Mouse (Mus musculus) central nervous system, embryonic 11.5 days (tissue): ENCODE data around the gene Dok4. TPM values are rescaled to one million over a fixed set of nuclear protein-coding genes. Genes with fewer than 3 reads are reported as not detected.

Experiments used
- polyA plus RNA-seq: library from polyadenylated mRNA; depleted of rRNA; stranded (reverse); fragments of >200 nt; gene quantifications from 2 replicates; pipeline ENCODE4 v1.2.3, GENCODE M21; 2012; rRNA removed

The Dok4 gene
- 15.2 and 21.9 TPM in 2 replicates for polyA plus RNA-seq

GRCm38 (mm10) chr8:94876197-94876730 lies at the start of gene Dok4:
Gene Dok4, minus strand, starts transcription at chr8:94876330.

GRCm38 (mm10) chr8:94923405-94923804 lies 47.3 kb upstream of the Dok4 start, which contains the start of gene Adgrg5:
Gene Adgrg5, plus strand, starts transcription at chr8:94923694.

GRCm38 (mm10) chr8:94917851-94918495 lies 41.8 kb upstream of the Dok4 start, which contains the start of gene Ccdc102a:
Gene Ccdc102a, minus strand, starts transcription at chr8:94918098.

GRCm38 (mm10) chr8:94857346-94858173 lies 18.6 kb downstream of the Dok4 start, which contains the start of gene Polr2c:
Gene Polr2c, plus strand, starts transcription at chr8:94857450.

DNA sequence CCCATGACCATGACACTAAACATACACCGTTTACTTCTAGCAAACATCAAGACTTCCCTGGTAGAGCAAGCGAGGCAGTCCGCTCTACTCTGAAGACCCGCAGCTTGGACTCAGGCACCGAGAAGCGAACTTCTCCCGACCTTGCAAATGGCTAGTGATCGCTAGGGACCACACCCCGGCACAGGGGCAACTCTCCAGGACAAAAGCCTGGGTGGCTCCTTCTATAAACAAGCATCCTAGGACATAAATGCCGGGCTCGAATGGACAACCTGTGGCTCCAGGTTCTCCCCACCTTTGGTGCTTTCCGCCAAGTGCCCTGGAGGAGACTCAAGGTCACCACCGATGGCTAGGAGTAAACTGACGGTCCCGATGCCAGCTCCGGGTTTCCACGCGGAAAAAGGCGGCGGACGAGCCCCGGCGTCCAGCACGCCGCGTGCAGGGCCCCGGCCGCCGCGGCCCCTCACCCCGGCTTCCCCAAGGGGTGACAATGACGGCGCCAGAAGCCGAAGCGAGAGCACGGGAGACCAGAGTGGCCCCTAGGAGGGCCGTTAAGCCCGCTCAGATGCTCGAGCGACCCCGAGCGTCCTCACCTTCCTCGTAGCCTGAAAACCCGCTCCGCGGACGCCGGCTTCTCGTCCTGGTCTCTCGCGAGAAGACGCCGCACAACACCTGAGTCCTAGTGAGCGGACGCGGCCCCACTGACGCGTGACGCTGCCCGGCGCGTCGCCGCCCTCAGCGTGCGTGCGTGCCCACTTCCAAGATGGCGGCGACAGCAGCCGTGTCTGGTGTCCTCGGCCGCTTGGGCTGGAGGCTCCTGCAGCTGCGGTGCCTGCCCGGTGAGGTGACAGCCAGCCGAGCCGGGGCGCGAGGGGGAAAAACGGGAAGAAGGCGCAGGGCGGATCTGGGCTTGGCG lies 38.2 kb downstream of the Dok4 start, which contains the start of the genes Coq9 and Ciapin1:
Gene Coq9 (plus strand): TSS at position 660 of the 913 bp plus-strand sequence.
Gene Ciapin1 (minus strand): TSS at position 697 of the 913 bp plus-strand sequence.

Other genes starting within 250 kb of the Dok4 start
- 170 and 186 TPM in 2 replicates for gene Arl2bp, start 209.7 kb downstream of the Dok4 start, polyA plus RNA-seq
- 0.19 and 0.29 TPM in 2 replicates for gene Pllp, start 180.1 kb downstream of the Dok4 start, polyA plus RNA-seq
- gene Ccl22, start 130.7 kb downstream of the Dok4 start, polyA plus RNA-seq = not detected in 2 replicates
- gene Cx3cl1, start 104.3 kb downstream of the Dok4 start, polyA plus RNA-seq = 7.0 and 7.1 TPM in 2 replicates
- gene Ccl17, start 65.9 kb downstream of the Dok4 start, polyA plus RNA-seq = 0.15 TPM in 1 of 2 replicates, not detected in the other
- 56.5 and 57.9 TPM in 2 replicates for gene Coq9, start 38.0 kb downstream of the Dok4 start, polyA plus RNA-seq
- 71.1 and 73.5 TPM in 2 replicates for gene Ciapin1, start 38.0 kb downstream of the Dok4 start, polyA plus RNA-seq
- 124 and 127 TPM in 2 replicates for gene Polr2c, start 18.9 kb downstream of the Dok4 start, polyA plus RNA-seq
- gene Ccdc102a, start 41.8 kb upstream of the Dok4 start, polyA plus RNA-seq = 24.7 and 25.5 TPM in 2 replicates
- 0.20 and 0.42 TPM in 2 replicates for gene Adgrg5, start 47.4 kb upstream of the Dok4 start, polyA plus RNA-seq
- 160 and 196 TPM in 2 replicates for gene Adgrg1, start 98.4 kb upstream of the Dok4 start, polyA plus RNA-seq
- gene Adgrg3, start 141.4 kb upstream of the Dok4 start, polyA plus RNA-seq = 3.7 and 5.3 TPM in 2 replicates
- gene Drc7, start 178.8 kb upstream of the Dok4 start, polyA plus RNA-seq = 0.25 and 0.55 TPM in 2 replicates
- 28.8 and 36.1 TPM in 2 replicates for gene Katnb1, start 204.9 kb upstream of the Dok4 start, polyA plus RNA-seq